Mouse (Mus musculus): ENCODE measurements around the gene Klhl15. TPM values are rescaled to one million over a fixed set of nuclear protein-coding genes. Genes with fewer than 3 reads are reported as not detected.
"Not testable (repeated sequence)": the region's sequence is repeated elsewhere in the genome, so short reads cannot be mapped to it uniquely, and the experiment has no call there.

Klhl15 gene
- polyA plus RNA-seq (2016; fragmentation: Nextera tagmentation; extraction: Ambion mirVana) = 4.6 and 4.9 TPM in 2 replicates

DNA sequence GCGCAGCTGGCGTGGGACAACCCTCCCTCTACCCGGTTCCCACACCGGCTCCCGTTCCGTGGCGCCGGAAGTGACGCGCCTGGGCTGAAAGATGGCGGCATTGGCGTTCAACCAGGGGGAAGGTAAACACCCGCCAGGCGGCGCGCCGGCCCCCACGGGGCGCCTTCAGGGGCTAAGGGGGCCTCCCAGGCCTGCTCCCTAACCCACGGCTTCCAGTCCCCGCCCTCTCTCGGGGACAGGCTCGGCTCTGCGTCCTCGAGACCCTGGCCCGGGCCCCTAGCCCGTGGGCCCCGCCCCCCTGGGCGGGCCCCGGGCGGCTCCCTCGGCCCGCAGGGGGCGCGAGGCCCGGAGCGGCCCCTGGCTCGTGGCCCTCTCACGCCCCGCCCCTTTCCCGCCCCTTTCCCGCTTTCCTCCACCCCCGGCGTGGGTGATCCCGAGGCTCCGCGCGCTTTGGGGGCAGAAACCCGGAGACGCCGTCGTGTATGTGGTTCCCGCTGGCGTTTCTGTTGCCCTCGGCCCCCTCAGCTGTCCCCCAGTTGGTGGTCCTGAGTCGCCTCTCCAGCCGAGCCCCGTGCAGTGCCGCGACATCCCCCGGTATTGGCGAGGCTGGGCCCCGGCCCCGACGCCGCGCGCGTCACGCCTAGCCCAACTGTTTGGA, at the start of gene Klhl15:
Klhl15 (plus strand) TSS at position 68 of the 658 bp plus-strand sequence.
- H3K27me3 ChIP-seq (ENCODE audit: insufficient read depth, poor library complexity, severe bottlenecking) = peaks cover 62% of the 10 kb centered on the region
- 7% methylated on average over 56 of the region's 70 CpGs for WGBS

DNA sequence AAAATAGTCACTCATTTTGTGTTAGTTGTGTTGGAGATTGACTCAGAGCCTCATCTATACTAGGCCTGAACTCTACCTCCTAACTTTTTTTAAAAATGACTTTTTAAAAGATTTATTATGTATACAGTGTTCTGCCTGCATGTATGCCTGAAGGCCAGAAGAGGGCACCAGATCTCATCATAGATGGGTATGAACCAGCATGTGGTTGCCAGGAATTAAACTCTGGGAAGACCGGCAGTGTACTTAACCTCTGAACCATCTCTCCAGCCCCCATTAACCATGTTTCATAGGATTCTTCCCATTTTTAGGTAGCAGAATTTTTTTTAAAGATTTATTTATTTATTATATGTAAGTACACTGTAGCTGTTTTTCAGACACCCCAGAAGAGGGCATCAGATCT, 49.2 kb upstream of the Klhl15 start:
- Histone ChIP-seq H3K36me3 (no peaks in the 10 kb centered on the region), H3K4me3 (no peak overlapping the region), H3K27ac (no peak overlapping the region), H3K4me1 (no peaks in the 10 kb centered on the region), H3K27me3 (ENCODE audit: insufficient read depth, poor library complexity, severe bottlenecking) (peaks cover 12% of the 10 kb centered on the region; the same call in 1 of the 2 replicates), H3K9me3 (no peaks in the 10 kb centered on the region)
- DNase-seq (ENCODE audit: low spot score) = no peak
- 62% methylated on average over 1 of the region's 1 CpGs for WGBS

More for the DNA sequence above, at the start of gene Klhl15:
- peak within 1 kb of the TSS; percentile 92 for H3K27ac ChIP-seq
- peak; percentile 92 for DNase-seq (ENCODE audit: low spot score)
- H3K36me3 ChIP-seq = peaks cover 3% of the 10 kb centered on the region; the same call in 1 of the 2 replicates
- H3K4me3 ChIP-seq = peak within 1 kb of the TSS; percentile 69
- H3K4me1 ChIP-seq = no peaks in the 10 kb centered on the region
- H3K9me3 ChIP-seq = no peaks in the 10 kb centered on the region

DNA sequence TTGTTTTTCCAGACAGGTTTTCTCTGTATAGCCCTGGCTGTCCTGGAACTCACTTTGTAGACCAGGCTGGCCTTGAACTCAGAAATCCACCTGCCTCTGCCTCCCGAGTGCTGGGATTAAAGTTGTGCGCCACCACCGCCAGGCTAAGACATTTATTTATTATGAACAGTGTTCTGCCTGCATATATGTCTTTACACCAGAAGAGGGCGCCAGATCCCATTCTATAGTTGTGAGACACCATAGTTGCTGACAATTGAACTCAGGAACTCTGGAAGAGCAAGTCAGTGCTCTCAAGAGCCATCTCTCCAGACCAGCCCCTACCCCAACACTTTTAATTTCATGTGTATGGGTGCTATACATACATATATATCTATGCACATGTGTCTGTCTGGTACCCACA, 40.5 kb upstream of the Klhl15 start:
- H3K27ac ChIP-seq = not testable (repeated sequence)
- peaks cover 70% of the 10 kb centered on the region for H3K36me3 ChIP-seq

DNA sequence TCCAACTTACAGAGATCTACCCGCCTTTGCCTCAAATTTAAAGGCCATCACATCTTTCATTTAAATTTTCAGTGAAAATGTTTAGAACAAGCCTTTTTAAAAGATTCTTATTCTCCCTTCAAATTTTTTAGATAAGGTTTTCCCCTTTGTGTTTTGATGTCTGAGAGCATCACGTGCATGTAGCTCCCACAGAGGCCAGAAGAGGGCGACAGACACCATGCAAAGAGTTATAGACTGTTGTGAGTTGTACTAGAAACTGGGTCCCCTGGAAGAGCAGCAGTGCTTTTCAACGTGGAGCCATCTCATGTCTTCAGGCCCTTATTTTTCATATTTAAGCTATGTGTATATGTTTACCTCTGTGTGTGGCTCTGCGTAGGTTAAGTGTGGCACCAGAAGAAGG, 36.6 kb upstream of the Klhl15 start:
- Histone ChIP-seq H3K27ac (no peak overlapping the region), H3K9me3 (no peaks in the 10 kb centered on the region), H3K36me3 (peaks cover 96% of the 10 kb centered on the region), H3K4me1 (no peaks in the 10 kb centered on the region), H3K4me3 (no peak overlapping the region), H3K27me3 (ENCODE audit: insufficient read depth, poor library complexity, severe bottlenecking) (no peaks in the 10 kb centered on the region)
- no peak for DNase-seq (ENCODE audit: low spot score)
- 81% methylated on average over 5 of the region's 5 CpGs for WGBS

More for the DNA sequence above, 40.5 kb upstream of the Klhl15 start:
- H3K9me3 ChIP-seq; H3K4me3 ChIP-seq; H3K4me1 ChIP-seq; DNase-seq (ENCODE audit: low spot score); H3K27me3 ChIP-seq (ENCODE audit: insufficient read depth, poor library complexity, severe bottlenecking): not testable (repeated sequence)
- 62% methylated on average over 4 of the region's 4 CpGs for WGBS

DNA sequence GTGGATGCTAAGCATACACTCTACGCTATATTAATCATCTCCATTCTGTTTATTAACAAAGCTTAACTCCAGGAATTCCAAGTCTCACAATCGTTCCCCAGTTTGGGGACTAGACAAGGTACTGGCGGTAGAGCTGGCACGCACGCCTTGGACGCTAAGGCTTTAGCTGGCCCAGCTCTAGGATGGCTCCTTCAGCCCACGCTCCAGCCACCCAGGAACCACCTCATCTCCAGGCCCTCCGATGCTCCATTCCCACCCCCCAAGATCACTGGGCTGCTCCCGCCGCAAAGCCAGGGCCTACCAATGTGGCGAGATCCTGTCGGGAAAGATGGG, 22.2 kb upstream of the Klhl15 start:
- Histone ChIP-seq H3K4me1 (no peaks in the 10 kb centered on the region), H3K27me3 (ENCODE audit: insufficient read depth, poor library complexity, severe bottlenecking) (no peaks in the 10 kb centered on the region), H3K27ac (peak overlapping the region; percentile 90), H3K36me3 (peaks cover 27% of the 10 kb centered on the region), H3K9me3 (no peaks in the 10 kb centered on the region), H3K4me3 (peak overlapping the region; percentile 83)
- DNase-seq (ENCODE audit: low spot score) = no peak
- WGBS = 0% methylated on average over 12 of the region's 12 CpGs

DNA sequence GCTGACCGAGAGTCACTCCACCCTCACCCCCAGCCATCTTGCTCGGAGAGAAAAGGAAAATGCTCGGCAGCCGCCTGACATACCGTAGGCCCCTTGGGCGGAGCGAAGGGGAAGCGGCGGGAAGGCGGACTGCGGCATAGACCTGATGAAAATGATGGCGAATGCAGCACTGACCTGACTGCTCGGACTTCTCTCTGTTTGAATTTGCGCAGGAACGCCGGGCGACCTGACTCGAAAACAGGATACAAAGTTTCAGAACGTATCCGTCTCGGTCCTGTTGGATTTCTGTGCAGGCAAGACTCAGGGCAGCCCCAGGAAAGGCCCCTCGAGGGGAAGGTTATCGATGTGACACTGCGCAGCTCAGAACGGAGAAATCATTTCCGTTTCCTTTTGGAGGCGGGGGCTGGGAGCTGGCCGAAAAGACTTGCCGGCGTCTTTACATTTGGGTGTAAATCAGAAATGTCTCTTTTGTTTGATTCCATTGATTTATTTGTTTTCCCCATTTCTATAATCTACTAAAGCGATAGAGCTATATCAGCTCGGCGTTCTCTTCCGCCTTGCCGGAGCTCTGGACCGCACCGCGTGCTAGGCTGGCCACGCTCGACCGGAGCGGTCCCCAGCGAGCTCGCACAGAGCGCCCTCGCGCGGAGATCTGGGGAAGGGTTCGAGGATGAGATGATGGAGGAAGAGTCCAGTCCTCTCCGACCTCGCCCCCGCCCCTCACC, 21.6 kb upstream of the Klhl15 start, which contains the start of gene Eif2s3x:
Eif2s3x (minus strand) TSS at position 266 of the 725 bp plus-strand sequence.
- peak within 1 kb of the TSS; percentile 90 for H3K27ac ChIP-seq
- no peaks in the 10 kb centered on the region for H3K27me3 ChIP-seq (ENCODE audit: insufficient read depth, poor library complexity, severe bottlenecking)
- WGBS = under 1% methylated on average over 52 of the region's 52 CpGs
- H3K4me3 ChIP-seq = peak within 1 kb of the TSS; percentile 83
- no peaks in the 10 kb centered on the region for H3K9me3 ChIP-seq
- H3K4me1 ChIP-seq = no peaks in the 10 kb centered on the region
- peak; percentile 92 for DNase-seq (ENCODE audit: low spot score)
- peaks cover 22% of the 10 kb centered on the region for H3K36me3 ChIP-seq

DNA sequence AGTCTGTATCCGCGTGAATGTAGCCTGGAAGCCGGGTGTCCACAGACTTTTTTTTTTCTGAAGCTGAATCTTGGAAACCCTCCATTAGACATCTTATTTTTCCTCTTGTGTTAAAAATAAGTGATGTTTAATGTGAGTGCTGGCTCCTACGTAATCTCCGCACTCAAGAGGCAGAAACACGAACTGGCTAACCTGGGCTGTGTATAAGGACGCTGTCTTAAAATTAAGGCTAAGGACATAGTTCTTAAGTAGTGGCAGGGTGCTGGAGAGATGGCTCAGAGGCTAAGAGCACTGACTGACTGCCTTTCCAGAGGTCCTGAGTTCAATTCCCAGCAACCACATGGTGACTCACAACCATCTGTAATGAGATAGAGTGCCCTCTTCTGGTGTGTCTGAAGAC, 21.0 kb upstream of the Klhl15 start:
- Histone ChIP-seq H3K27me3 (ENCODE audit: insufficient read depth, poor library complexity, severe bottlenecking) (no peaks in the 10 kb centered on the region), H3K4me1 (no peaks in the 10 kb centered on the region), H3K4me3 (peak overlapping the region; percentile 83), H3K27ac (peak overlapping the region; percentile 90), H3K36me3 (peaks cover 16% of the 10 kb centered on the region), H3K9me3 (no peaks in the 10 kb centered on the region)
- no peak for DNase-seq (ENCODE audit: low spot score)
- WGBS = 14% methylated on average over 7 of the region's 7 CpGs

DNA sequence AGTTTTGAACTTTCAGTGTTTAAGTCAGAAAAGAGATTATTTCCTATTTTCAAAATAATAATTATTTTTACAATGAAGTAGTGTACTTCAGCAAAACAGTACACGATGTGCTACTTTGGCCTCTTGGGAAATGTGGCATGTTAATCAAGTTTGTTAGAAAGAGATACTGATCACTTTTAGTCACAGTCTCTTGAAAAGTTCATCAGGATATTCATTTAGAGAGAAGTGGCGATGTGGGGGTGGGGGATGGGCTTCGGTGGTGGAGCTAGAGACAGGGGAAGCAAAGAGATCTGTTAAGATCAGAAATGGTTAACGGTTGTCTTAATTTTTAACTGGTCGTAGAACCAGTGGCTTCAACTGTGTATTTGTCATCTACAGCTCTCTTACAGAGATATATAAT, 967 bp upstream of the Klhl15 start:
- peaks cover 55% of the 10 kb centered on the region for H3K27me3 ChIP-seq (ENCODE audit: insufficient read depth, poor library complexity, severe bottlenecking)
- DNase-seq (ENCODE audit: low spot score) = no peak
- WGBS = 32% methylated on average over 5 of the region's 5 CpGs

DNA sequence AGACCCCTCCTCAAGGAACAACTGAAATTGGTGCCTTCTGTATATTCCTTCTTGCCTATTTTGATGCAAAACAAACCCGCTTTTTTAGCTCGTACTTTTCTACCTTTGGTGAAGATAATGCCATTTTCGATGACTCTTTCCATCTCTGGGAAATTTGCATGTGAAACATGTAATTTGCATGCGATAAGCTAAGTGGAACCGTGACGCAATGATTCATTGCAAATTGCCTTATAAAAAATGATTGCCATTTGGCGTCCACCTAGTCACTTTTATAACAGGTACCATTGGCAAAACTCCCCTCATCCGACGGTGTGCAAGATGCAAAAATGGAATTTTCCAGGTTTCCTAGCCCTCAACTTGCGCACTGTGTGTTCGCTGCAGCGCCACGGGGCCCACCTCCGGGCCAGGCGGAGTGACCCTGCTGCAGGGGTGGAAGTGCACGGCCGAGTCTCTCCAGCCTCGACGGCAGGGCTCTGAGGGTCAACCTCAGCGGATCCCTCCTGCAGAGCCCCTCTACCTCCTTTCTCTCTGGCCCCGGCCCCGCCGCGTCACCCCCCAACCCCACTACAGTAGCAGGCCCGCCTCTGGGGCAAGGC, 365 bp upstream of the Klhl15 start:
- peak overlapping the region; percentile 92 for H3K27ac ChIP-seq
- no peaks in the 10 kb centered on the region for H3K4me1 ChIP-seq
- peaks cover 3% of the 10 kb centered on the region; the same call in 1 of the 2 replicates for H3K36me3 ChIP-seq
- DNase-seq (ENCODE audit: low spot score) = no peak
- peak overlapping the region; percentile 69 for H3K4me3 ChIP-seq
- WGBS = 13% methylated on average over 25 of the region's 25 CpGs
- H3K27me3 ChIP-seq (ENCODE audit: insufficient read depth, poor library complexity, severe bottlenecking) = peaks cover 61% of the 10 kb centered on the region
- no peaks in the 10 kb centered on the region for H3K9me3 ChIP-seq

More for the DNA sequence above, 967 bp upstream of the Klhl15 start:
- Histone ChIP-seq H3K4me3 (peak overlapping the region; percentile 69), H3K36me3 (no peaks in the 10 kb centered on the region), H3K27ac (no peak overlapping the region), H3K4me1 (no peaks in the 10 kb centered on the region), H3K9me3 (no peaks in the 10 kb centered on the region)

DNA sequence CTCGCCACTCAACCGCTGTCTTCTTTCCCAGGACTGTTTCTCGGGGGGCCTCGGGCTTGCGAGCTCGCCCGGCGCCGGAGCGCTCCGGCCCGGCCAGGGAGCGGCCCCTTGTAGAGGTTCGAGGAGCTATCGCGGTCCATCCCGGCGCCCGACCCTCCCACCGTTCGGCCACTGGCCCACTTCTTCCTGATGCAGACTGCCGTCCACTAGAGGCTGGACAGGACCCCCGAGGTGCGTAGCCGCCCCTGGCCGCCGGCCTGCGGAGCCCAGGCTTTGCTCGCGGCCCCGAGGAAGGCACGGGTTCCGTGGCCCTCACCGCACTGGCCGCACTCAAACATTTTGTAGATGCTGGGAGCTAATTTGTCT, 774 bp downstream of the Klhl15 start:
- WGBS = 9% methylated on average over 29 of the region's 35 CpGs
- H3K27ac ChIP-seq = peak overlapping the region; percentile 92
- DNase-seq (ENCODE audit: low spot score) = no peak

DNA sequence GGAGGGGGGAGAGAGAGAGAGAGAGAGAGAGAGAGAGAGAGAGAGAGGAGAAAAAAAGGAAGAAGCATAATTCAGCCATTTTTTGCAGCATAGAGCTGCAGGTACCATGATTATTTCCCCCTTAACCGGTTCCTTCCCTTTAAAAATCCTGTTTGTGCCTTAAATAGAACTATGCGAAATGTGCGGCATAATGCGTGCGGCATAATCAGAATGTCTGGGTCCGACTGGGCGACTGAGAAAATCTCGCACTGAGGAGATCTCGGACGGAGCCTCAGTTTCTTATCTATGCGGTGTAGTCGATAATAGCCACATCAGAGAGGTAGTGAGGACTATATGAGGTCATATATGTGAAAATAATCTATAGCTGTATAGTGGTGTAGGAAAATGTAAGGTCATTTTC, 1.2 kb downstream of the Klhl15 start:
- WGBS = 18% methylated on average over 12 of the region's 12 CpGs
- H3K4me3 ChIP-seq = peak overlapping the region; percentile 69
- no peak for DNase-seq (ENCODE audit: low spot score)
- H3K27me3 ChIP-seq (ENCODE audit: insufficient read depth, poor library complexity, severe bottlenecking) = peaks cover 60% of the 10 kb centered on the region
- peak overlapping the region; percentile 92; the same call in 1 of the 2 replicates for H3K27ac ChIP-seq
- no peaks in the 10 kb centered on the region for H3K9me3 ChIP-seq
- H3K36me3 ChIP-seq = peaks cover 3% of the 10 kb centered on the region; the same call in 1 of the 2 replicates
- no peaks in the 10 kb centered on the region for H3K4me1 ChIP-seq

More for the DNA sequence above, 774 bp downstream of the Klhl15 start:
- Histone ChIP-seq H3K9me3 (no peaks in the 10 kb centered on the region), H3K4me1 (no peaks in the 10 kb centered on the region), H3K27me3 (ENCODE audit: insufficient read depth, poor library complexity, severe bottlenecking) (peaks cover 62% of the 10 kb centered on the region), H3K4me3 (peak overlapping the region; percentile 69), H3K36me3 (peaks cover 3% of the 10 kb centered on the region; the same call in 1 of the 2 replicates)

DNA sequence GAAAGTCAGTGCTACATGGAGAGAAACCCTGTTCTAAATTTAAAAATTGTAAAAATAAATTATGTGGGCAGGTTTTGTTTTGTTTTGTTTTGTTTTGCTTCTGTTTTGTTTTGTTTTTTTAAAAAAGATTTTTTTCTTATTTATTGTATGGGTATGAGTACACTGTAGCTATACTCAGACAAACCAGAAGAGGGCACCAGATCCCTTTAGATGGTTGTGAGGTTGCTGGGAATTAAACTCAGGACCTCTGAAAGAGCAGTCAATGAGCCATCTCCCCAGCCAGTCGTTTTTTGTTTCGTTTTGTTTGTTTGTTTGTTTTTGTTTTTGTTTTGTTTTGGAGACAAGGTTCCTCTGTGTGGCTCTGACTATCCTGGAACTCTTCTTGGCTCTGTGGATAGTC, 54.5 kb downstream of the Klhl15 start:
- H3K9me3 ChIP-seq = no peaks in the 10 kb centered on the region

DNA sequence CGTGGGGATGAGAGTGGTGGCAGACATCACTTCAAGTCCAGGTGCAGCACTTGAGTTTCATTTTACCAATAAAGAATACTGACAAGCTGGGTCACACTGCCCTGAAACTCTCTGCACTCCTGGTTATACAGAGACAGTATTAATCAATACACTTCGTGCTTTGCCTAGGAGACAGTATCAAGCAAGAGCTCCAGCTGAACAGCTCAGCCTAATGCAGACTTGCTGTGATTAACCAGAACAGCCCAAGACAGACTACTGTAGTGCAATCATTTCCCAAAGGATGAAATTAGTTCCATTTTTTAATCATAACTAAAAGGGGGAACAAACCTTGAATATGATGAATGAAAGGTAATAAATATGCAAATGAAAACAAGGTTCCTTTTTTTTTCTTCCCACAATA, 68.5 kb downstream of the Klhl15 start:
- H3K4me1 ChIP-seq = no peaks in the 10 kb centered on the region
- no peaks in the 10 kb centered on the region for H3K36me3 ChIP-seq
- 53% methylated on average over 2 of the region's 2 CpGs for WGBS
- no peak overlapping the region for H3K4me3 ChIP-seq
- no peak for DNase-seq (ENCODE audit: low spot score)
- H3K9me3 ChIP-seq = no peaks in the 10 kb centered on the region
- H3K27me3 ChIP-seq (ENCODE audit: insufficient read depth, poor library complexity, severe bottlenecking) = peaks cover 68% of the 10 kb centered on the region
- no peak overlapping the region for H3K27ac ChIP-seq

More for the DNA sequence above, 54.5 kb downstream of the Klhl15 start:
- 14% methylated on average over 2 of the region's 2 CpGs for WGBS
- Histone ChIP-seq H3K4me3 (no peak overlapping the region), H3K27me3 (ENCODE audit: insufficient read depth, poor library complexity, severe bottlenecking) (peaks cover 49% of the 10 kb centered on the region; the same call in 1 of the 2 replicates), H3K36me3 (no peaks in the 10 kb centered on the region), H3K4me1 (no peaks in the 10 kb centered on the region), H3K27ac (no peak overlapping the region)
- DNase-seq (ENCODE audit: low spot score) = no peak
